Mouse (Mus musculus): ENCODE data around the gene Abi3bp. TPM values are rescaled to one million over a fixed set of nuclear protein-coding genes. Genes with fewer than 3 reads are reported as not detected.

The Abi3bp gene
- polyA plus RNA-seq, 1 experiment: not detected

DNA sequence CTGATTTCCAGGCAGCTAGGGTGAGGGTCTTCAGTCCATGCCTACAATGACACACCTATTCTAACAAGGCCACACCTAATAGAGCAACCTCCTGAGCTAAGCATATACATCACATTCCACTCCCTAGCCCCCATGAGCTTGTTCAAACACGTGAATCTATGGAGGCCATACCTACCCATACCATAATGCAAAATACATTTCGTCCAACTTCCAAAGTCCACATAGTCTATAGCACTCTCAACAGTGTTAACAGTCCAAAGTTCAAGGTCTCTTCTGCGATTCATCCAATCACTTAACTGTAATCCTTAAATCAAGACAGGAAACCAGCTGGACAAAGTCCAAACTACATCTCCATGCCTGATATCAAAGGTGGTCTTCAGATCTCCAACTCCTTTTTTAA, 232.4 kb downstream of the Abi3bp start:
- no peak for TF ChIP-seq GATA1 (IDR thresholded peaks at IDR 0.05; ENCODE audit: low read length)

DNA sequence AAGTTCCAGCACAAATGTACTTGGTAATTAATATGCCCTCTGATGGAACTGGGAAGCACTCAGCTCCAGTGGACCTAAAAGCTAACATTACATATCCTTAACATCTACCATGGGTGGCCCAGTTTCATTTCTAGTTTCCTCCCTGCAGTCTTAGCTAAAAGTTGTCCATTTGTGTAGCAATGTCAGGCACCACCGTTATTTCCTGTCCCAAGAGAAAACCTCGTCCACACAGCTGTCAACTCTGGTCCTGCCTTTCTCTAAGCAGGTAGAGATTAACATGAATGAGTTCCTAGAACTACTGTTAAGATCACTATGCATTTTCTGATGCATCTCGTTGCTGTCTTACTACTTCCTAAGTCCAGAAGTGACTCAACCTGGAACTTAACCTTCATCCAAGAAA, 237.9 kb downstream of the Abi3bp start:
- no peak for TF ChIP-seq GATA1 (IDR thresholded peaks at IDR 0.05; ENCODE audit: low read length)

DNA sequence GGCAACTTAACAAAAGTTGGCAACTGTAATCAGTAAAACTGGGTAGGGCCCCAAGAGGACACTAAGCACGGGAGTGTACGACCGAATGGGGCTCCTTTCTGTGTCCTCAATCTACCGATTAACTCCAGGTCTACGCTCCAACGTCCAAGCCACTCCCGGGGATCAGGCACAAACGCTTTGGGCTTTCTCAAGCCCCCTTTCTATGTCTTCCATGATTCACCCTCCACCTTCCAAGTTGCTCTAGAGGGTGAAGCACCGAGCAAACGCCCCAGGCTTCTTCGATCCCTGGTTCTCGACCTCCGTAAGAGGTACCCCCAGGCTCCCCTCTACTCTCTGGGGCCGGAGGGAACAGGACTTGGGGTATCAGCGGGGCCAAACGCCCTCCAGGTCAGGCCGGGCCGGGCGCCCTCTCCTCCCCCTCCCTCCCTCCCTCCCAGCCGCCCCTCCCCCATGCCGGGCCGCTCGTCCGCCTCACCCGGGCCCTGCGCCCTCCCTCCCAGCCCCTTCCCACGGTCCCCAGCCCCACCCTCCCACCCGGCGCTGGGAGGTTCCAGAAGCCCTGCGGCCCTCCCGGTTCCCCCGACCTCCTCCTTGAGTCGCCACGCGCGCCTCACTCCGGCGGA, 239.0 kb downstream of the Abi3bp start:
- TF ChIP-seq GATA1 (IDR thresholded peaks at IDR 0.05; ENCODE audit: low read length): no peak

DNA sequence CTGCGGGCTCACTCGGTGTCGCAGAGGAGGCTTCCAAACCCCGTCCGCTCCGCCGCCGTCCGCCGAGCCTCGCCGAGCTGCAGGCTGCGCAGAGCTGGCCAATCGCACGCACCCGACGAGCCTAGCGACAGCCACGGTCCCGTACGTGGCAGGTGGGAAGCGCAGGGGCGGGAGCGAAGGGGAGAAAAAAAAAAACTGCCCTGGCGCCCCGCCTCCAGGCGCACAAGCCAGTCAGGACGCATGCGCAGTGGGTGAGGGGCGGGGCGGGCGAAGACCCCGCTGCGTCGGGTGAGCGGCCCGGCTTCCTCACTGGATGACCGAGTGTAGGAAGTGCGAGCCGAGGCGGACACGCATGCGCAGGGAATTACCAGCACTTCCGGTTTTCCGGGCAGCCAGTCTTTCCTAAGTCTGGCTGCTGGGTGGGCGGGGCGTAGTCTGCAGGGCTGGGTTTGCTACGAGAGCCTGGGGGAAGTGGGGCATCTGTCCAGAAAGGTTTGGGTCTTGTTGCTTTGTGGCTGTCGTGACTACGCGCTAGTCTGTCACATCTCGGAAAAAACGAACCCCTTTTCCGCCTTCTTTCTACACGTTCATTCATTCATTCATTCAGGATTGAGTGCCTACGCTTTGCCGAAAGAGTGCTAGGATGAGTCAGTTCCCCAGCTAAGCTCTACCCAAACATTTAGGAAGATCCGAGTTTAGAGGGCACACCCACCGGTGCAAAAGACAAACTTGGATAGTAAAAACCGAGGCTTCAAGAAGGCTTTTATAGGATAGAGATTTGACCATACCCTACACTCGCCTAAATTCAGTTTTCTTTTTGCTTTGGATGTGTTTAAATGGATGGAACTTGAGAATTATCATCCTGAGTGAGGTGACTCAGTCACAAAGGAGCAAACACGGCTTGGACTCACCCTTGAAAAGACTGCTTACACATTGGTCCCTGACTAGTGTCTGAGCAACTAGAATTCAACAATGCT, 239.8 kb downstream of the Abi3bp start, which contains the start of gene Tfg:
Gene Tfg, minus strand, starts transcription at position 227 of the 977 bp plus-strand sequence.
- no peak for TF ChIP-seq GATA1 (IDR thresholded peaks at IDR 0.05; ENCODE audit: low read length)

DNA sequence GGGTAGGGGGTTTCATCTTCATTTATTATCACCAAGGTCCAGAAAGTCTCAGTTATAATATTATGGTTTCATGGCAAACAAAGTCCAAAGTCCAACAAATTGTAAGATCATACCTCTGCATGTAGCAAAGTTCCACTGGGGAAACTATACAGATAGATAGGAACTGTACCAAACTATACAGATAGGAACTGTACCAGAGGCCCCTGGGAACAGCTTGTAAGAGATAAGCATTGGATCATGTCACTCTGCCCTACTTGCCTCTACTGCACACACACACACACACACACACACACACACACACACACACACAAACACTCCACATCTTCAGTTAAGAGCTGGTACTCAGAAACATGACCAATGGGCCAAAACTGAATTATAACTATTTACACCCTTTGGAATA, 241.4 kb downstream of the Abi3bp start:
- TF ChIP-seq GATA1 (IDR thresholded peaks at IDR 0.05; ENCODE audit: low read length): no peak

DNA sequence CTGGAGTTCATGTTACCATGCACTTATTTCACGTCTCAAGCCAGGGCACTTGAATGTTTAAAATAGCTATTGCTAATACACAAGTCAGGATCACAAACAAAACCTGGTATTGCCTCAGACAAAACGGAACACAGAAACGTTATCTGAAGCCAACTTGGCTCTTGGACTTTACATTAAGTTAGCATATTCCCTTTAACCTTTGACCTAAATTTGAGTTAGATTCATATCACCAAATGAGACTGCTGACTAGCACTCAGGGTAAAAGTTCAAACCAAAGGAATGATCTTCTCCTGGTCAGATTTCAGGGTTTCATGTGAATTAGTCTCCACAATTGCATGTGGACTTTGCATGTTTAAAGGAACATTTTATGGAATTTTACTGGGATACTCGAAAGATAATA, 244.7 kb downstream of the Abi3bp start:
- TF ChIP-seq GATA1 (IDR thresholded peaks at IDR 0.05; ENCODE audit: low read length): no peak

DNA sequence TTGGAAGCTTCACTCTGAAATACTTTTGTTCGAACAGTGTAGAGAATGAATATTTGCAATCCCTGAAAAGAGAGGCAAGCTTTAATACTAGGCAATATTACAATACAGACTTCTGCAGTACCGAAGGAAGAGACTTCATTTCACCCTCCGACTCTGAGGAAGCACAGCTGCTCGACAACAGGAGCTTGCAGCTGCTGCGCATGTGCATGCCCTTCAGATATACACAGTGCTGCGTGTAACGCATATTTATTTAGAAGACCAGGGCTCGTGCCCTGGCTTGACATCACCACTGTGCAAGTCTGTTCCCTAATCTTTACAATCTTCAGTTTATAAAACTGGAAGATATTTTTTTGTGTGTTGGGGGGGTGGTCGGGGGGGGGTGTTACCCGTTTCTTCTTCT, 247.2 kb downstream of the Abi3bp start:
- TF ChIP-seq GATA1 (IDR thresholded peaks at IDR 0.05; ENCODE audit: low read length): no peak

DNA sequence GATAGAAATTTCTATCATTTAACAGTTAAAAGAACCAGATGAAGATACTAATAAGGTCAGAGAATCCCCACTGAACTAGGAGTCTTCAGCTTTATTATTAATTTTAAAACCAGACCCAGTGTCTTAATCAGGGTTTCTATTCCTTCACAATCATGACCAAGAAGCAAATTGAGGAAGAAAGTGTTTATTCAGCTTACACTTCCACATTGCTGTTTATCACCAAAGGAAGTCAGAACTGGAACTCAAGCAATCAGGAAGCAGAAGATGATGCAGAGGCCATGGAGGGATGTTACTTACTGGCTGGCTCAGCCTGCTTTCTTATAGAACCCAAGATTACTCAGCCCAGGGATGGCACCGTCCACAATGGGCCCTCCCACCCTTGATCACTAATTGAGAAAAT, 251.4 kb downstream of the Abi3bp start:
- TF ChIP-seq GATA1 (IDR thresholded peaks at IDR 0.05; ENCODE audit: low read length): no peak

Other genes starting within 250 kb of the Abi3bp start
- gene Tfg, start 239.6 kb downstream of the Abi3bp start, polyA plus RNA-seq (2012): 59.7 and 99.4 TPM in 2 replicates